Mouse (Mus musculus): ENCODE results near the gene Sox1.

- peak; percentile 27; the same call in 1 of the 2 replicates for TF ChIP-seq CTCF (IDR thresholded peaks at IDR 0.05; ENCODE audit: insufficient read depth, low read depth, low read length)
- TF ChIP-seq POLR2A (IDR thresholded peaks at IDR 0.05; ENCODE audit: insufficient read depth, low read depth, low read length), result no peak
These were observed 3.5 kb upstream of the Sox1 start for GRCm38 (mm10) chr8:12391366-12392250.
